Mouse (Mus musculus): ENCODE measurements around the gene Gm12166. TPM values are rescaled to one million over a fixed set of nuclear protein-coding genes. Genes with fewer than 3 reads are reported as not detected.

The Gm12166 gene
- polyA plus RNA-seq, 1 experiment from 2014 or later, result 4.8 TPM

DNA sequence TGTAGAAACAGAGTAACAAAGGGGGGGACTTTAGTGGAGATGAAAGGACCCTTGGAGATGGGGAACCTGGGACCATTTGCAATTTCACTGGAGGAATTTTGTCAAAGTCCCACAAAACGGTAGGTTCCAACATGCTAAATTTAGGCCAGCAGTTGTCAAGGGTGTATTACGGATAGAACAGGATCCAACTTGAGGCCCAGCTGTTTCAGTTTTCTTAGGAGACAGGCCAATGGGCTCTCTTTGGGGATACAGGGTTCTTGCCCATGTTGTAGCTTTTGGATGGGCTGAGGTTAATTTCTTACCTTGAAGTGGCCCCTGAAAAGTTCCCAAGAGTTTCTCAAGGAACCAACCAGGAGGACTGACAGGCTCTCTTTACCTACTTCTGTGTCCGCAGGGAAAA, 4.9 kb downstream of the Gm12166 start:
- Histone ChIP-seq H3K4me1 (no peaks in the 10 kb centered on the region), H3K27me3 (replicated peaks) (no peaks in the 10 kb centered on the region), H3K36me3 (no peaks in the 10 kb centered on the region), H3K4me3 (no peak overlapping the region), H3K4me2 (no peak overlapping the region), H3K9ac (no peak overlapping the region), H3K27ac (replicated peaks) (no peak overlapping the region), H3K9me3 (no peaks in the 10 kb centered on the region)
- WGBS, result 65% methylated on average over 3 of the region's 3 CpGs
- no peak for ATAC-seq (ENCODE audit: extremely low read depth, insufficient number of reproducible peaks, low FRiP score, low TSS enrichment)

DNA sequence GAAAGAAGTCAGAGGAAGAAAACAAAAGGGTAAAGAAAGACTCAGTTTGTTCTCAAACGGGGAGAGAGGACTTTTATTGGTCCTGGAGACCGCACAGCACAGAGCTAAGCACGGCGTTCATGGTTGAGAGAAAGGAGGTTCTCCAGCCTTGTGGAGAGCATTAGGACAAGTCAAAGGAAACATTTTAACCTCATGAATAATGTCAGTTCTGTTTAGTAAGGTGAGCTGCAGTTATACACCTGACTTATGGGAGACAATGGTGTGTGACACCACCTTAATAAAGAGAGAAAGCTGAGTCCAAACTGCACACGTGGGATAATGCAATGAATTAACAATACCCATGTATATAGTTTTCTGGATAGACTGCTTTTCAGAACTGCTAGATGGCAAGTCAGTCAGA, 7.3 kb downstream of the Gm12166 start:
- Histone ChIP-seq H3K4me3 (no peak overlapping the region), H3K9me3 (no peaks in the 10 kb centered on the region), H3K4me2 (no peak overlapping the region), H3K27ac (replicated peaks) (no peak overlapping the region), H3K27me3 (replicated peaks) (no peaks in the 10 kb centered on the region), H3K36me3 (no peaks in the 10 kb centered on the region), H3K4me1 (peaks cover under 1% of the 10 kb centered on the region; the same call in 1 of the 2 replicates), H3K9ac (no peak overlapping the region)
- ATAC-seq (ENCODE audit: extremely low read depth, insufficient number of reproducible peaks, low FRiP score, low TSS enrichment), result no peak
- WGBS, result 91% methylated on average over 5 of the region's 5 CpGs

DNA sequence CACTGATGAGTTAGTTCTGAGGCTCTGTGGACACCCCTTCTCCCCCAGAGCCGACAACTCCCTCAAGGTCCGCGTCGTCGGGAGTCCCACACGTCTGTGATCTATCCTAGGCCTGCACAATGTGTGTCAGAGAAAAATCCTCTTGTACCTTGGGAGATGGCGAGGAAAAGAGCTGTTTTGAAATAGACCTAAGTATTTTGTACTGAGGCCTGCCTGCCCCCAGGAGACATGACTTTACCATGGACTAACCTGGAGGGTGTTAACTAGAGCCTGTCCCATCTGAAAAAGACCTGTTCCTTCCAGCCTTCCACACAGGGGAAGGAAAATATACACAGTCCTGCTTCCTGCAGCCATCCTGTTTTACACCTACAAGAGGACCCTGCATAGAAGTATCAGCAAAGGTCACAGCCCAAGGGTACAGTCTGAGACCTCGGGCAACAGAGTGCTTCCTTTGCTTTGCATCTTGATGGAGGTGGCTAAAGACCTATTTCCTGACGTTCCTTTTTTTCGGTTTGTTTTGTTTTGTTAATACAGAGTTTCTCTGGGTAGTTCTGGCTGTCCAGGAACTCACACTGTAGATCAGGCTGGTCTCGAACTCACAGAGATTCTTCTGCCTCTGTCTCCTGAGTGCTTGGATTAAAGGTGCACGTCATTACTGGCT, 10.4 kb downstream of the Gm12166 start:
- Histone ChIP-seq H3K4me1 (peaks cover 8% of the 10 kb centered on the region; the same call in 1 of the 2 replicates), H3K9ac (no peak overlapping the region), H3K4me3 (no peak overlapping the region), H3K9me3 (no peaks in the 10 kb centered on the region), H3K36me3 (no peaks in the 10 kb centered on the region), H3K27me3 (replicated peaks) (no peaks in the 10 kb centered on the region), H3K4me2 (no peak overlapping the region), H3K27ac (replicated peaks) (peak overlapping the region; percentile 20; the same call in 1 of the 2 replicates)
- 64% methylated on average over 12 of the region's 12 CpGs for whole genome bisulfite sequencing
- ATAC-seq (ENCODE audit: extremely low read depth, insufficient number of reproducible peaks, low FRiP score, low TSS enrichment), result no peak

DNA sequence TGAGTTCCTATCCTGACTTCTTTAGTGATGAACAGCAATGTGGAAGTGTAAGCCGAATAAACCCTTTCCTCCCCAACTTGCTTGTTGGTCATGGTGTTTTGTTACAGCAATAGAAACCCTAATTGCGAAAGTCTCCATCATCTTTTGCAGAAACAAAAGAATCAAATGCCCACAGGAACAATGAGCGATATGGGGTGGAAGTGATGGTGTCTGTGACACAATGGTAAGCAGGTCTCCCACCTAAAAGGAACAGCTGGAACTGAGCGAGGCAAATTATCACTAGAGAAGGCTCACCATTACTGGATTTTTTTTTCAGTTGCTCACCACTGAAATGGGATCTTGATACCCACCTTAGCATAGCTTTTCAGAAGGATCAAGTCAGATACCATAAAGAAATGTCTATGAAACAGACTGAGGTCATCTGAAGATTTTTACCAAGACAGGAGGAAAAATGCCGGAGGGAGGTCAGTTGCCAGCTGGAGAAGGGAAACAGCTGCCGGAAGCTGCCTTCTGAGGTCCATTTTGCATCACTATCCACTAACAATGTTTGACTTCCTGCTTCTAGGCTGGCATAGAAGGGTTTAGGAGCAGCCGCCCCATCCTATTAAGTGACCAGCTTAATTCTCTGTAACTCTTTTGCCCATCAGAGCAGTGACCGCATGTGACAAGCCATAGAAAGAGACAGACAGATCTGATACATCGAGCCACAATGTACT, 11.1 kb downstream of the Gm12166 start:
- WGBS, result 71% methylated on average over 9 of the region's 9 CpGs
- Histone ChIP-seq H3K9ac (no peak overlapping the region), H3K27me3 (replicated peaks) (no peaks in the 10 kb centered on the region), H3K36me3 (no peaks in the 10 kb centered on the region), H3K4me2 (no peak overlapping the region), H3K9me3 (no peaks in the 10 kb centered on the region), H3K4me3 (no peak overlapping the region), H3K4me1 (peaks cover 8% of the 10 kb centered on the region; the same call in 1 of the 2 replicates), H3K27ac (replicated peaks) (peak overlapping the region; percentile 20; the same call in 1 of the 2 replicates)
- no peak for ATAC-seq (ENCODE audit: extremely low read depth, insufficient number of reproducible peaks, low FRiP score, low TSS enrichment)

DNA sequence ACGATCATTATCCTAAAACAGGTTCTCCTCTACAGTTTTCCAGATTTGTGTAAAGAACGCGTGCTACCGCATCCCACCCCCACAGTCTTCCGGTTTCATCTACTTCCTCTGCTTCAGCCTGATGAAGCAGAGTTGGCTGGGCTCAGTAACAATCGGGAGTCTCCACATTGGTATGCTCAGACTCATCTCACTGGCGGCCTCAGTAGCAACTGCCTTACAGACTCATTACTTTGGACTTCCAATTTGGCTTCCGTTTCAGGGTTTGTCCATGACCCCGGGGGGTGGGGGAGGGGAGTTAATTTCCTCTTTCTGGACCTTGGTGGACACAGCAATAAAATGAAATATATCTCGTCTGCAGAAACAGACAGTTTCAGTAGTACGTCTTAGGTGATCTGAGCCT, 12.8 kb downstream of the Gm12166 start:
- Histone ChIP-seq H3K27me3 (replicated peaks) (no peaks in the 10 kb centered on the region), H3K36me3 (no peaks in the 10 kb centered on the region), H3K4me3 (no peak overlapping the region), H3K4me1 (peaks cover 8% of the 10 kb centered on the region; the same call in 1 of the 2 replicates), H3K9ac (no peak overlapping the region), H3K9me3 (no peaks in the 10 kb centered on the region), H3K4me2 (no peak overlapping the region), H3K27ac (replicated peaks) (no peak overlapping the region)
- WGBS, result 62% methylated on average over 11 of the region's 11 CpGs
- ATAC-seq (ENCODE audit: extremely low read depth, insufficient number of reproducible peaks, low FRiP score, low TSS enrichment), result no peak

DNA sequence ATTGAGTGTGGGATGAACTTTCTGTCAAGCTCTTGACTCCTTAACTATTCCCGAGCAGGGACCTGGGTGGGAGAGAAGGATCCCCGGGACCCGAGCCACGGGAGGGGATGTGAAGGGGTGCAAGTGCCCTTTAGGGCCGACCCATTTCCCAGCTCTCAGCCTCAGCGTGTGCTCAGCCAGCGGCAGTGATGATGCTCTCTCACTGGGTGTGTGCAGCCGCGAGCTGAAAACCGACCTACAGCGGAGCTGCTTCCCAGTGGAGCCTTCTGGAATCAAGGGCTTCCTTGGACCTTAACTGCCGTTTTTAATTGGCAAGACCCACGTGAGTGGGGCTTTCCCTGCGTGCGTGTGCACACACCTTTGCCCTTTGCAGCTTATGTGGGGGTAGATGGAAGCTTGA, 13.2 kb downstream of the Gm12166 start:
- Histone ChIP-seq H3K27ac (replicated peaks) (no peak overlapping the region), H3K4me2 (no peak overlapping the region), H3K4me3 (no peak overlapping the region)

DNA sequence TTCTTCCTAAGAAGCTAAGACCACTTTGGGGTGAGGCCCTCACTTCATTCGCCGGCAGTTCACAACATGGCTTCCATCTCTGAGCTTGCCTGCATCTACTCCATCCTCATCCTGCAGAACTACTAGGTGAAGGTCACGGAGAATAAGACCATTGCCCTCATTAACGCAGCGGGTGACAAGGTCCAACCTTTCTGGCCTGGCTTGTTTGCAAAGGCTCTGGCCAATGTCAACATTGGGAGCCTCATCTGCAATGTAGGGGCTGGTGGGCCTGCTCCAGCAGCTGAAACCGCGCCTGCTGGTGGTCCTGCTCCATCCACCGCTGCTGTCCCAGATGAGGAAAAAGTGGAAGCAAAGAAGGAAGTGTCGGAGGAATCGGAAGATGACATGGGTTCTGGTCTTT, 15.7 kb downstream of the Gm12166 start:
- H3K9me3 ChIP-seq, result no peaks in the 10 kb centered on the region
- WGBS, result 88% methylated on average over 10 of the region's 10 CpGs
- H3K4me2 ChIP-seq, result no peak overlapping the region
- H3K27me3 ChIP-seq (replicated peaks), result no peaks in the 10 kb centered on the region
- no peak for ATAC-seq (ENCODE audit: extremely low read depth, insufficient number of reproducible peaks, low FRiP score, low TSS enrichment)
- H3K4me3 ChIP-seq, result no peak overlapping the region
- no peak overlapping the region for H3K9ac ChIP-seq
- peaks cover 8% of the 10 kb centered on the region; the same call in 1 of the 2 replicates for H3K4me1 ChIP-seq
- H3K36me3 ChIP-seq, result no peaks in the 10 kb centered on the region
- no peak overlapping the region for H3K27ac ChIP-seq (replicated peaks)

More for the DNA sequence above, 13.2 kb downstream of the Gm12166 start:
- no peaks in the 10 kb centered on the region for H3K9me3 ChIP-seq
- no peak overlapping the region for H3K9ac ChIP-seq
- no peaks in the 10 kb centered on the region for H3K36me3 ChIP-seq
- ATAC-seq (ENCODE audit: extremely low read depth, insufficient number of reproducible peaks, low FRiP score, low TSS enrichment), result no peak
- no peaks in the 10 kb centered on the region for H3K27me3 ChIP-seq (replicated peaks)
- H3K4me1 ChIP-seq, result peaks cover 8% of the 10 kb centered on the region; the same call in 1 of the 2 replicates
- WGBS, result 71% methylated on average over 15 of the region's 15 CpGs

DNA sequence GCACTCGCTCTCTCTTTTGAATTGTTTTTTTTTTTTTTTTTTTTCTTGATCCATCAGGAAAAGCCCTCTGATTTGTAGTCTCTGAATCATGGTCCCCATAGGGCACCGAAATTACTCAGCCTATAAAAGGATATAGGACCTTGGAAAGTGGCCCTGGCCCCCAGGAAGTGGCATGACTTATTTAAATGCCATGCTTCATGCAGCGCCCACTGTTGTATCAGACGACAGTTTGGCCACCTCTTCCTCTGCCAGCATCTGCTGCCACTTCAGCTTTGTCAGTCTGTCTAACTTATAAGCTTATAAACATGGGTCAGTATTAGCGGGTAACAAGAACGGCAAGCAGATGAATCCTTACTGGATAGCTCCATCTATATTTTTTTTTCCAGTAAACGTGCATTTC, 19.2 kb downstream of the Gm12166 start:
- H3K4me3 ChIP-seq, result no peak overlapping the region
- H3K27ac ChIP-seq (replicated peaks), result no peak overlapping the region
- ATAC-seq (ENCODE audit: extremely low read depth, insufficient number of reproducible peaks, low FRiP score, low TSS enrichment), result no peak
- H3K27me3 ChIP-seq (replicated peaks), result no peaks in the 10 kb centered on the region
- 85% methylated on average over 7 of the region's 7 CpGs for WGBS
- H3K4me2 ChIP-seq, result no peak overlapping the region
- no peaks in the 10 kb centered on the region for H3K36me3 ChIP-seq
- H3K9ac ChIP-seq, result no peak overlapping the region
- peaks cover 17% of the 10 kb centered on the region for H3K4me1 ChIP-seq
- no peaks in the 10 kb centered on the region for H3K9me3 ChIP-seq

DNA sequence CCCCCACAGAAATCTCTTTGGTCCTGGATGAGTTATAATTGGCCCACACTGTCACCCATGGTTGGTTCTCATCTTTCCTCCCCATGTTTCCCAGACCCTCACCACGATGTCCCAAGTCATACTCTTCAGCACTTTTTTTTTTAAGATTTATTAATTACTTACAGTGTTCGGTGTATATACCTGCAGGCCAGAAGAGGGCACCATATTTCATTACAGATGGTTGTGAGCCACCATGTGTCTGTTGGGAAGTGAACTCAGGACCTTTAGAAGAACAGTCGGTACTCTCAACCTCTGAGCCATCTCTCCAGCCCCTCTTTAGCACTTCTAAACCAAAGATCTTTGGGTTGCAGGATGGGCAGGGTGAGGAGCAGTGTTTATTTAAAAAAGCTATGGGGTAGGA, 20.7 kb downstream of the Gm12166 start:
- Histone ChIP-seq H3K27me3 (replicated peaks) (no peaks in the 10 kb centered on the region), H3K27ac (replicated peaks) (no peak overlapping the region), H3K9ac (no peak overlapping the region), H3K4me2 (no peak overlapping the region), H3K9me3 (no peaks in the 10 kb centered on the region), H3K36me3 (no peaks in the 10 kb centered on the region), H3K4me3 (no peak overlapping the region), H3K4me1 (peaks cover 17% of the 10 kb centered on the region)
- no peak for ATAC-seq (ENCODE audit: extremely low read depth, insufficient number of reproducible peaks, low FRiP score, low TSS enrichment)
- 51% methylated on average over 3 of the region's 3 CpGs for WGBS

DNA sequence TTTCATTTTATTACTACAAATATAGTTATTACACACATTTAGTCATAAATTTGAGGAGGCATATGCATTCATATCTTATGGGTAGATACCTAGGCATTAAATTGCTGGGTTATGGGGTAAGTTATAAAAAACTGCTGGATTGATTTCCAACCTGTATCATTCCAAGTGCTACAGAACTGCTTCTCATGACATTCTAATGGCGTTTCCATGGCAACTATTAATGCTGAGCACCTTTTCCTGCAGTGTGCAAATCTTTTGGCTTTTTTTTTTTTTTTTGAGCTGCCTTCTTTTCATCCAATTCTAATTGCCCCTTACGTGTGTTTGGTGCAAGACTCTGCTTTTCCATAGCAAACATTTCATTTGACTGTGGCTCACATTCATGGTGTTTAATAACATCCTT, 22.1 kb downstream of the Gm12166 start:
- Histone ChIP-seq H3K36me3 (no peaks in the 10 kb centered on the region), H3K9me3 (no peaks in the 10 kb centered on the region), H3K9ac (no peak overlapping the region), H3K4me2 (no peak overlapping the region), H3K27me3 (replicated peaks) (no peaks in the 10 kb centered on the region), H3K27ac (replicated peaks) (peak overlapping the region; percentile 49; the same call in 1 of the 2 replicates), H3K4me3 (no peak overlapping the region), H3K4me1 (peaks cover 22% of the 10 kb centered on the region)
- ATAC-seq (ENCODE audit: extremely low read depth, insufficient number of reproducible peaks, low FRiP score, low TSS enrichment), result no peak
- WGBS, result 73% methylated on average over 2 of the region's 2 CpGs

DNA sequence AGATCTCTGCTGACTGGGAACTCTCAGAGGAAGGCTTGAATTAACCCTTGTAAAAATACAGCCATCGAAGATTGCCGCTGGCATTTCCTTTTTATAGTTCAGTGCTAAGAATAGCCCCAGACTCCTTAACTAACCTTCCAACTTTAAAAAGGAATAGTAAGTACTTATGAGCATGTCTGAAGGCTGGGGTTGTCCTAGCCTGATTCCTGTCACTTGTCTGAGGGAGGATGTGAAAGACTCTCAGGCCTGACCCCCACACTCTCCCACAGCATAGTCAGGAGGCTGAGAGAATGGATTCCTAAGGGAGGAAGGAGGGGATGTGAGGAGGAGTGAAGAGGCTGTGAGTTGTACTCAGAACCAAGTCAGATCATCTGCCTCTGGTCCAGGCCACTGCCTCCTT, 22.6 kb downstream of the Gm12166 start:
- Histone ChIP-seq H3K9me3 (no peaks in the 10 kb centered on the region), H3K4me1 (peaks cover 22% of the 10 kb centered on the region), H3K27ac (replicated peaks) (peak overlapping the region; percentile 49), H3K4me3 (no peak overlapping the region), H3K36me3 (no peaks in the 10 kb centered on the region), H3K9ac (no peak overlapping the region), H3K4me2 (no peak overlapping the region), H3K27me3 (replicated peaks) (no peaks in the 10 kb centered on the region)
- ATAC-seq (ENCODE audit: extremely low read depth, insufficient number of reproducible peaks, low FRiP score, low TSS enrichment), result no peak
- 7% methylated on average over 2 of the region's 2 CpGs for WGBS

All from heart, embryonic 13.5 days (tissue).